Mouse (Mus musculus): ENCODE data around the gene Tgm4. TPM values are rescaled to one million over a fixed set of nuclear protein-coding genes. Genes with fewer than 3 reads are reported as not detected.
A peak's percentile ranks its signal among the peaks of the same experiment; 100 is the strongest.

Gene Tgm4
- polyA plus RNA-seq, 1 experiment from 2014 or later = 0.15 TPM

GRCm38 (mm10) chr9:123079149-123079548 is 44.6 kb downstream of the Tgm4 start:
- H3K4me3 ChIP-seq (ENCODE audit: low read depth, low read length) = no peak overlapping the region
- TF ChIP-seq CTCF (IDR thresholded peaks at IDR 0.05; ENCODE audit: low read depth) = no peak
- no peak for TF ChIP-seq EP300 (IDR thresholded peaks at IDR 0.05; ENCODE audit: low read depth)
- no peaks in the 10 kb centered on the region for H3K27me3 ChIP-seq (ENCODE audit: insufficient read depth, low read length)
- no peaks in the 10 kb centered on the region for H3K4me1 ChIP-seq (ENCODE audit: insufficient read depth)
- no peak overlapping the region for H3K9ac ChIP-seq (replicated peaks)
- no peak overlapping the region for H3K27ac ChIP-seq (ENCODE audit: low read depth)
- ATAC-seq (peak; percentile 61), DNase-seq (no peak)
- H3K36me3 ChIP-seq (replicated peaks; ENCODE audit: insufficient read depth, low read length) = peaks cover 52% of the 10 kb centered on the region
- WGBS (ENCODE audit: insufficient replicate concordance) = 68% methylated on average over 5 of the region's 5 CpGs
- no peak overlapping the region for H3K4me2 ChIP-seq (ENCODE audit: low read depth, low read length)
- H3K9me3 ChIP-seq (ENCODE audit: low read length) = no peaks in the 10 kb centered on the region

- 88% methylated on average over 7 of the region's 7 CpGs for whole genome bisulfite sequencing (ENCODE audit: insufficient replicate concordance)
- Histone ChIP-seq H3K27me3 (ENCODE audit: insufficient read depth, low read length) (no peaks in the 10 kb centered on the region), H3K4me1 (ENCODE audit: insufficient read depth) (no peaks in the 10 kb centered on the region), H3K27ac (ENCODE audit: low read depth) (no peak overlapping the region), H3K9me3 (ENCODE audit: low read length) (no peaks in the 10 kb centered on the region), H3K36me3 (replicated peaks; ENCODE audit: insufficient read depth, low read length) (peaks cover 57% of the 10 kb centered on the region), H3K9ac (replicated peaks) (no peak overlapping the region), H3K4me2 (ENCODE audit: low read depth, low read length) (no peak overlapping the region), H3K4me3 (ENCODE audit: low read depth, low read length) (no peak overlapping the region)
- ATAC-seq (no peak), DNase-seq (no peak)
- no peak for TF ChIP-seq CTCF (IDR thresholded peaks at IDR 0.05; ENCODE audit: low read depth)
- TF ChIP-seq EP300 (IDR thresholded peaks at IDR 0.05; ENCODE audit: low read depth) = no peak
Measured at GRCm38 (mm10) chr9:123080355-123080754, 45.8 kb downstream of the Tgm4 start.

GRCm38 (mm10) chr9:123080796-123081195 is 46.3 kb downstream of the Tgm4 start:
- no peaks in the 10 kb centered on the region for H3K9me3 ChIP-seq (ENCODE audit: low read length)
- 0 out of 2 replicates have a peak, but pooled peaks cover under 1% of the 10 kb centered on the region for H3K4me1 ChIP-seq (ENCODE audit: insufficient read depth)
- no peak overlapping the region for H3K4me2 ChIP-seq (ENCODE audit: low read depth, low read length)
- H3K27me3 ChIP-seq (ENCODE audit: insufficient read depth, low read length) = no peaks in the 10 kb centered on the region
- no peak overlapping the region for H3K9ac ChIP-seq (replicated peaks)
- DNase-seq (no peak), ATAC-seq (no peak)
- peaks cover 61% of the 10 kb centered on the region for H3K36me3 ChIP-seq (replicated peaks; ENCODE audit: insufficient read depth, low read length)
- no peak overlapping the region for H3K27ac ChIP-seq (ENCODE audit: low read depth)
- H3K4me3 ChIP-seq (ENCODE audit: low read depth, low read length) = no peak overlapping the region
- TF ChIP-seq EP300 (IDR thresholded peaks at IDR 0.05; ENCODE audit: low read depth) (no peak), CTCF (IDR thresholded peaks at IDR 0.05; ENCODE audit: low read depth) (no peak)
- 86% methylated on average over 1 of the region's 1 CpGs for WGBS (ENCODE audit: insufficient replicate concordance)

- DNase-seq (no peak), ATAC-seq (no peak)
- whole genome bisulfite sequencing (ENCODE audit: insufficient replicate concordance) = 63% methylated on average over 1 of the region's 1 CpGs
- Histone ChIP-seq H3K36me3 (replicated peaks; ENCODE audit: insufficient read depth, low read length) (peaks cover 78% of the 10 kb centered on the region), H3K4me2 (ENCODE audit: low read depth, low read length) (no peak overlapping the region), H3K27me3 (ENCODE audit: insufficient read depth, low read length) (no peaks in the 10 kb centered on the region), H3K9ac (replicated peaks) (no peak overlapping the region), H3K9me3 (ENCODE audit: low read length) (no peaks in the 10 kb centered on the region), H3K4me3 (ENCODE audit: low read depth, low read length) (no peak overlapping the region), H3K4me1 (ENCODE audit: insufficient read depth) (0 out of 2 replicates have a peak, but pooled peaks cover 2% of the 10 kb centered on the region), H3K27ac (ENCODE audit: low read depth) (no peak overlapping the region)
- TF ChIP-seq CTCF (IDR thresholded peaks at IDR 0.05; ENCODE audit: low read depth) (no peak), EP300 (IDR thresholded peaks at IDR 0.05; ENCODE audit: low read depth) (no peak)
Measured at GRCm38 (mm10) chr9:123085373-123085772, 50.8 kb downstream of the Tgm4 start.

GRCm38 (mm10) chr9:123087558-123087957 is 53.0 kb downstream of the Tgm4 start:
- no peak for TF ChIP-seq CTCF (IDR thresholded peaks at IDR 0.05; ENCODE audit: low read depth)
- peak; percentile 53; the same call in 1 of the 2 replicates for TF ChIP-seq EP300 (IDR thresholded peaks at IDR 0.05; ENCODE audit: low read depth)
- Histone ChIP-seq H3K9ac (replicated peaks) (no peak overlapping the region), H3K27ac (ENCODE audit: low read depth) (no peak overlapping the region), H3K4me1 (ENCODE audit: insufficient read depth) (0 out of 2 replicates have a peak, but pooled peaks cover 2% of the 10 kb centered on the region), H3K4me3 (ENCODE audit: low read depth, low read length) (no peak overlapping the region), H3K27me3 (ENCODE audit: insufficient read depth, low read length) (no peaks in the 10 kb centered on the region), H3K4me2 (ENCODE audit: low read depth, low read length) (no peak overlapping the region), H3K9me3 (ENCODE audit: low read length) (no peaks in the 10 kb centered on the region), H3K36me3 (replicated peaks; ENCODE audit: insufficient read depth, low read length) (peaks cover 64% of the 10 kb centered on the region)
- DNase-seq (no peak), ATAC-seq (no peak)
- WGBS (ENCODE audit: insufficient replicate concordance) = 22% methylated on average over 3 of the region's 3 CpGs

- Histone ChIP-seq H3K36me3 (replicated peaks; ENCODE audit: insufficient read depth, low read length) (peaks cover 53% of the 10 kb centered on the region), H3K9ac (replicated peaks) (no peak overlapping the region), H3K27ac (ENCODE audit: low read depth) (no peak overlapping the region), H3K27me3 (ENCODE audit: insufficient read depth, low read length) (no peaks in the 10 kb centered on the region), H3K9me3 (ENCODE audit: low read length) (no peaks in the 10 kb centered on the region), H3K4me2 (ENCODE audit: low read depth, low read length) (no peak overlapping the region), H3K4me1 (ENCODE audit: insufficient read depth) (0 out of 2 replicates have a peak, but pooled peaks cover 1% of the 10 kb centered on the region), H3K4me3 (ENCODE audit: low read depth, low read length) (no peak overlapping the region)
- no peak for TF ChIP-seq CTCF (IDR thresholded peaks at IDR 0.05; ENCODE audit: low read depth)
- no peak for TF ChIP-seq EP300 (IDR thresholded peaks at IDR 0.05; ENCODE audit: low read depth)
- no peak for DNase-seq
- ATAC-seq = no peak
- WGBS (ENCODE audit: insufficient replicate concordance) = 69% methylated on average over 4 of the region's 4 CpGs
Measured at GRCm38 (mm10) chr9:123090844-123091243, 56.3 kb downstream of the Tgm4 start.

All from liver, postnatal 0 days (tissue).